Mouse (Mus musculus) cerebellum, adult 18-20 months (tissue): ENCODE measurements at regions not wholly inside any gene's neighbourhood (a gene's known extent, or its start where the extent isn't known, plus 50 kb on each side); places are given as distances from the start of the nearest gene placed in this dataset.
"Not testable (repeated sequence)": the region's sequence is repeated elsewhere in the genome, so short reads cannot be mapped to it uniquely, and the experiment has no call there.

Source experiments
- DNase-seq, 2 experiments: peaks; one replicate each; pipeline ENCODE4 v3.0.0; 2021

GRCm38 (mm10) chr13:72571871-72572270 lies 56.7 kb upstream of the Irx2 start:
- DNase-seq = no peak

GRCm38 (mm10) chr13:72572846-72573245 lies 55.8 kb upstream of the Irx2 start:
- DNase-seq = no peak

DNA sequence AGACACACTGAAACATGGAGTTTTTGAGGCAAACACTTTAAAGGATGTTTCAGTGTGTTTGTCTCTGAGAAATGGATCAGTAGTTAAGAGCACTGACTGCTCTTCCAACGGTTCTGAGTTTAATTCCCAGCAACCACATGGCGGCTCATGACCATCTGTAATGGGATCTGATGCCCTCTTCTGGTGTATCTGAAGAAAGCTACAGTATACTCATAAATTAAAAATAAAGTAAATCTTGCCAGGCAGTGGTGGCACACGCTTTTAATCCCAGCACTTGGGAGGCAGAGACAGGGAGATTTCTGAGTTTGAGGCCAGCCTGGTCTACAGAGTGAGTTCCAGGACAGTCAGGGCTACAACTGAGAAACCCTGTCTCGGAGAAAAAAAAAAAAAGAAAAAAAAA lies 54.5 kb upstream of the Irx2 start:
- DNase-seq = not testable (repeated sequence)

GRCm38 (mm10) chr13:72576485-72576884 lies 52.1 kb upstream of the Irx2 start:
- no peak for DNase-seq

- no peak for DNase-seq
These were observed 50.2 kb upstream of the Irx2 start for GRCm38 (mm10) chr13:72578416-72578815.
